Mouse (Mus musculus): ENCODE measurements around the gene Insl3.

DNA sequence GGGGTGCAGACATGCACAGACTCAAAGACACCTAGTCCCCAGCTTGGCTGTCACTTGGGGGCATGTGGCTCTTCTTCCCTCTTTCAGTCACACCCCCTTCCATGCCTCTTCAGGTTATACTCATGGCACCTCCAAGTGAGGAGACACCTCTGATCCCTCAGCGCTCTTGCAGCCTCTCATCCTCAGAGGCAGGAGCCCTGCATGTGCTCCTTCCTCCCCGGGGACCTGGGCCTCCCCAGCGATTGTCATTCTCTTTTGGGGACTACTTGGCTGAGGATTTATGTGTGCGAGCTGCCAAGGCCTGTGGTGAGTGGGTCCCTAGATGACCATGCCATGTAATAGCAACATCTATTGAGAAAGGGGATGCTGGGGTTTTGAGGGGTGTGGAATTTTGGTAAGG, 10.8 kb upstream of the Insl3 start:
- no peak for TF ChIP-seq CTCF (IDR thresholded peaks at IDR 0.05; ENCODE audit: low read depth)
- TF ChIP-seq EP300 (IDR thresholded peaks at IDR 0.05; ENCODE audit: low read depth) = no peak
